Mouse (Mus musculus) C2C12 (cell line): Measurements from ENCODE around the gene Spred3. TPM values are rescaled to one million over a fixed set of nuclear protein-coding genes. Genes with fewer than 3 reads are reported as not detected.
"Not testable (repeated sequence)": the region's sequence is repeated elsewhere in the genome, so short reads cannot be mapped to it uniquely, and the experiment has no call there.

Experiments
- H3K27me3 ChIP-seq: one replicate; pipeline ENCODE4 v1.6.1; 2011; ENCODE audit not compliant: control insufficient read depth, insufficient read depth, insufficient read length
- H3K36me3 ChIP-seq: one replicate; pipeline ENCODE4 v1.6.1; 2011; ENCODE audit not compliant: control insufficient read depth, insufficient read depth
- H3K4me3 ChIP-seq: one replicate; pipeline ENCODE4 v1.5.1; 2011; ENCODE audit warnings: mild to moderate bottlenecking, control low read depth; ENCODE audit not compliant: poor library complexity, insufficient read depth, severe bottlenecking
- H3K79me2 ChIP-seq: one replicate; pipeline ENCODE4 v1.6.1; 2011; ENCODE audit not compliant: control insufficient read depth, insufficient read depth
- H3K79me3 ChIP-seq: one replicate; pipeline ENCODE4 v1.6.1; 2011; ENCODE audit warnings: low read depth, control low read depth
- H3ac ChIP-seq: one replicate; pipeline ENCODE3; 2011; ENCODE audit warnings: low read depth; ENCODE audit not compliant: control insufficient read depth, insufficient read length
- CEBPB ChIP-seq: IDR thresholded peaks from one replicate; pipeline ENCODE4 v1.6.1; 2011; ENCODE audit warnings: low read depth, mild to moderate bottlenecking, control low read depth, moderate library complexity
- CTCF ChIP-seq: IDR thresholded peaks from one replicate; pipeline ENCODE4 v1.5.1; 2011; ENCODE audit not compliant: control insufficient read depth, insufficient read depth, insufficient read length
- FOSL1 ChIP-seq: IDR thresholded peaks from one replicate; pipeline ENCODE4 v1.8.0; 2011; ENCODE audit warnings: mild to moderate bottlenecking, low read length; ENCODE audit not compliant: poor library complexity, insufficient read depth, severe bottlenecking
- MAX ChIP-seq: IDR thresholded peaks from one replicate; pipeline ENCODE4 v1.6.1; 2011; ENCODE audit warnings: mild to moderate bottlenecking, control low read depth
- MYOD1 ChIP-seq: IDR thresholded peaks from one replicate; pipeline ENCODE4 v1.6.1; 2011; ENCODE audit warnings: low read depth; ENCODE audit not compliant: control insufficient read depth, insufficient read length
- MYOG ChIP-seq: IDR thresholded peaks from one replicate; pipeline ENCODE4 v1.6.1; 2011; ENCODE audit not compliant: control insufficient read depth, insufficient read length; ENCODE audit errors: extremely low read depth
- USF1 ChIP-seq: IDR thresholded peaks from one replicate; pipeline ENCODE4 v1.6.1; 2011; ENCODE audit warnings: low read depth, mild to moderate bottlenecking, control low read depth, moderate library complexity
- polyA plus RNA-seq: library from polyadenylated mRNA; unstranded; fragments of >200 nt; fragmentation: generic; extraction: Trizol; gene quantifications from one replicate; pipeline ENCODE4 v1.2.1, GENCODE M21; 2012; ENCODE audit warnings: missing spikeins

The Spred3 gene
- polyA plus RNA-seq, 1 experiment, result 3.1 TPM

DNA sequence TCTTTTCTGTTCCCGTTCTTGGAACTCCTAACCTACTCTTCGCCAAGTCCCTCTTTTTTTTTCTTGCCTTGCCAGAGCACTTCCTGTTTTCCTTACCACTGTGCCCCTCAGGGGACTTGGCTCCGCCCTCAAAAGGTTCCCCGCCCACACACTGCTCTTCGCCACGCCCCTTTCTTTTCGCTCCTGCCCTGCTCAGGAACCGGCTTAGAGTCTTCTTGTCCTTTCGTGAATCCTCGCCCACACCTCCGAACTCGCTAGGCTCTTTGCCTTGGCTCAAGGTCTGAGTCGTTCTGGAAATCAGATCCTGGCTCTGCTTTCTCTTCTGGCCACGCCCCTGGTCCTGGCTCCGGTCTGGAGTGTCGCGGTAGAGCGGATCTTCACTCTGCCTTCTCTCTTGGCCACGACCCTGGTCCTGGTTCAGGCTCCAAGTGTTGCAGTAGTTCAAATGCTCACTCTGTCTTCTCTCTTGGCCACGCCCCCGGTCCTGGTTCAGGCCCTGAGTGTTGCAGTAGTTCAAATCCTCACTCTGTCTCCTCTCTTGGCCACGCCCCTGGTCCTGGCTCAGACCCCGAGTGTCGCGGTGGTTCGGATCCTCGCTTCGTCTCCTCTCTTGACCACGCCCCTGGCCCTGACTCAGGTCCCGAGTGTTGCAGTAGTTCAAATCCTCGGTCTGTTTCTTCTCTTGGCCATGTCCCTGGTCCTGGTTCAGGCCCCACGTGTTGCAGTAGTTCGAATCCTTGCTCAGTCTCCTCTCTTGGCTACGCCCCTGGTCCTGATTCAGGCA is 41.4 kb upstream of the Spred3 start:
- no peaks in the 10 kb centered on the region for H3K79me3 ChIP-seq
- H3K27me3 ChIP-seq, result no peaks in the 10 kb centered on the region
- H3K79me2 ChIP-seq, result no peaks in the 10 kb centered on the region
- peak overlapping the region; percentile 14 for H3ac ChIP-seq
- H3K36me3 ChIP-seq, result no peaks in the 10 kb centered on the region
- H3K4me3 ChIP-seq, result no peak overlapping the region
- TF ChIP-seq CTCF, result no peak
- no peak for TF ChIP-seq MYOD1
- TF ChIP-seq MYOG, result no peak
- TF ChIP-seq CEBPB, result no peak
- no peak for TF ChIP-seq USF1
- no peak for TF ChIP-seq FOSL1
- no peak for TF ChIP-seq MAX

DNA sequence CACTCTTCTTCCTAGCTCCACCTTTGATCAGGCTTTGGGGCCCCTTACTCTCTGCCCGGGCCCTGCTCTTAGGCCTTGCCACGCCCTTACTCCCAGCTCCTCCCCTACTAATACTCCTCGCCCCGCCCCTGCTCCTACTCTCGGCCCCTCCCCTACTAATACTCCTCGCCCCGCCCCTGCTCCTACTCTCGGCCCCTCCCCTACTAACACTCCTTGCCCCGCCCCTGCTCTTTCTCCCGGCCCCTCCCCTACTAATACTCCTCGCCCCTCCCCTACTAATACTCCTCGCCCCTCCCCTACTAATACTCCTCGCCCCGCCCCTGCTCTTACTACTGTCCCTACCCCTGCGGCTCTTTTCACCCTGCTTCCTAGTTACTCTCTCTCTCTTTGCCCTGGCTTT is 40.8 kb upstream of the Spred3 start:
- H3K27me3 ChIP-seq, H3K36me3 ChIP-seq, H3K79me2 ChIP-seq, H3ac ChIP-seq, H3K79me3 ChIP-seq, H3K4me3 ChIP-seq: not testable (repeated sequence)

DNA sequence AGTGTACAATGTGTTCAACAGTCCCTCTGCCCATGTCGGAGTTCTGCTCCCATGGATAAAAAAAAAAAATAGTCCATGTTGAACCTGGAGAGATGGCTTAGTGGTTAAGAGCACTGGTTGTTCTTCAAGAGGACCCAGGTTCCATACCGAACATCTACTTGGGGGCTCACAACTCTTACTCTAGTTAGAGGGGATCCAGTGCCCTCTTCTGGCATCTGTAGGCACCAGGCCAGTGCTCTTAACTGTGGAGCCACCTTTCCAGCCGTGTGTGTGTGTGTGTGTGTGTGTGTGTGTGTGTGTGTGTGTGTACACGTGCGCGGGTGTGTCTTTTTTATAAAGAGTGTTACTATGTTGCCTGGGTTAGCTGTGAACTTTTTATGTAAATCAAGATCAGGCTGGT is 32.4 kb upstream of the Spred3 start:
- no peak overlapping the region for H3K4me3 ChIP-seq
- H3K27me3 ChIP-seq, result peaks cover 3% of the 10 kb centered on the region
- H3ac ChIP-seq, result no peak overlapping the region
- no peaks in the 10 kb centered on the region for H3K79me2 ChIP-seq
- no peak for TF ChIP-seq MAX
- TF ChIP-seq FOSL1, result no peak
- TF ChIP-seq USF1, result no peak
- no peaks in the 10 kb centered on the region for H3K36me3 ChIP-seq
- no peaks in the 10 kb centered on the region for H3K79me3 ChIP-seq

DNA sequence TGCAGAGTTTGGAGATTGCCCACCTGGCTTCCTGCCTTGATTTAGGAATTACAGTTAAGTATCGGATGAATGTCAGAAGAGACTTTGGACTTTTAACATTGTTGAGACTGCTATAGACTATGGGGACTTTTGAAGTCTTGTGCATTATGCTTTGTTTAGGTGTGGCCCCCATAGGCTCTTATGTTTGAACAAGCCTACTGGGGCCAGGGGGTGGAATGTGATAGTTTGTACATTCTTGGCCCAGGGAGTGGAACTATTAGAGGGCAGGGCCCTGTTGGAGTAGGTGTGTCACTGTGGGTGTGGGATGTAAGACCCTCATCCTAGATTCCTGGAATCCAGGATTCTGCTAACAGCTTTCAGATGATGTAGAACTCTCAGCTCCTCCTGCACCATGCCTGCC is 24.0 kb upstream of the Spred3 start:
- not testable (repeated sequence) for H3K79me2 ChIP-seq, H3ac ChIP-seq, H3K27me3 ChIP-seq, H3K4me3 ChIP-seq, H3K79me3 ChIP-seq, H3K36me3 ChIP-seq

DNA sequence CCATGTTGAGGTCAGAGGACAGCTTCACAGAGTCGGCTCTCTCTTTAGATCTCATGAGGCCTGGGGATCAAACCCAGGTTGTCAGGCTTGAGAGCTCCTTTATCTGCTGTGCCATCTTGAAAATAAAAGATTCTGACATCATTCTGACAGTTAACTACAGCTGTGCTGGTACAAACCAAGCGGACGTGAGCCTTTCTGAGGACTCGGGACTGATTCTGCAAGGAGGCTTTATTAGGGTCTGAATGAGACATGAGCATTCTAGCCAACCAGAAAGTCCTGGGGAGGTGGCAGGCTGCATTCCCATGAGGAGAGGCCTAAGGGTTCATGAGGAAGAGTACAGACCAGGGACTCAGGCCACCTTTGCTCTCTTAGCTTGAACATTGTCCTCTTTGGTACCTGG is 11.1 kb upstream of the Spred3 start:
- H3ac ChIP-seq, H3K4me3 ChIP-seq, H3K27me3 ChIP-seq: not testable (repeated sequence)
- H3K79me2 ChIP-seq, result peaks cover 39% of the 10 kb centered on the region
- peaks cover 34% of the 10 kb centered on the region for H3K79me3 ChIP-seq
- peaks cover 15% of the 10 kb centered on the region for H3K36me3 ChIP-seq

DNA sequence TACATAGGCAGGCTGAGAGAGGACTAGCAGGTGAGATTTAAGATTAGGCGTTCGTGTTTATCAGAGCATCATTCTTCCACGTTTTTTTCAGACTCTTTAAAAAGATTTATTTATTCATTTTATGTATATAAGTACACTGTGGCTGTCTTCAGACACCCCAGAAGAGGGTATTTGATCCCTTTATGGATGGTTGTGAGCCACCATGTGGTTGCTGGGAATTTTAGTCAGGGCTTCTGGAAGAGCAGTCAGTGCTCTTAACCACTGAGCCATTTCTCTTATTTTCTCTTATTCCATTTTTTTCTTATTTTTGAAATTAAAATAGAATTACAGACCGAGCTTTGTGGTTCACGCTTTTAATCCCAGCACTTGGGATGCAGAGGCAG is 10.6 kb upstream of the Spred3 start:
- TF ChIP-seq CTCF (no peak), MAX (no peak), MYOG (no peak), CEBPB (no peak), USF1 (no peak)
- peaks cover 20% of the 10 kb centered on the region for H3K36me3 ChIP-seq
- peaks cover 34% of the 10 kb centered on the region for H3K79me3 ChIP-seq
- H3K4me3 ChIP-seq, result no peak overlapping the region
- H3ac ChIP-seq, result no peak overlapping the region
- peaks cover 44% of the 10 kb centered on the region for H3K79me2 ChIP-seq
- H3K27me3 ChIP-seq, result no peaks in the 10 kb centered on the region
